Mouse (Mus musculus): ENCODE measurements around the gene Abca4.
A peak's percentile ranks its signal among the peaks of the same experiment; 100 is the strongest.

The Abca4 gene

DNA sequence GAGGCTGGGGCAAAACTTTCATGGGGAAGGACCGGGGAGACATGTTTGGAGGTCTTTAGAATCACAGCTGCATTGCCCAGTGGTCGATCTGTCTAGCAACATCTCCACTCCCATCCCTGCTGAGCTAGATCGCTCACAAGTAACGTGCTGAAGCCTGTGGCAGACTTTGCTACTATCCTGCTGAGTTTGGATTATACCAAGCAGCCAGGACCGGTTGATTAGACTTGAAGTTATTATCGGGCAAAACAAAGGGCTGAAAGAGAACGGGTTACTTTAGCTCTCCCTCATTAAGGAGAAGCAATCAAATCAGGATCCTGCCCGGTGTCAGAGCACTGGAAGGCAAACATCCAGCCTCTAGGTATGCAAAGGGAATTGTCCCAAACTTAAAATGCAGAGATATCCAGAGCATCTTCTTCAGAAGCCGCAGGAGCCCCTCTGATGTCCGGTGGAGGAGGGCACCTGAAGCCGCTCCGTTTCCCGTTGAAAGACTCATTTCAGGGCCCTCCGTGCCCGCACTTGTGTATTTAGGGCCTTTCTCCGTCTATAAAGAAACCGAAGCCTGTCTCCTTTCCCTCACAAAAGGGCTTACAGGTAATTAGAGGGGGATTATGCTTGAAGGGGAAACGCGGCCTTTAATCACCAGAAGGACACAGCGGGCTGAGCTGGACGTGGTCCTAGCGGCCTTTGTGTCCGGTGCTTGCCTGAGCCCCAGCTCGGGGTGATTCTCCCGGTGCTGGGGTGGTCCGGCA, at the start of gene Abca4:
Gene Abca4 (plus strand): TSS at position 645 of the 749 bp plus-strand sequence.
- peak; percentile 33 for DNase-seq

DNA sequence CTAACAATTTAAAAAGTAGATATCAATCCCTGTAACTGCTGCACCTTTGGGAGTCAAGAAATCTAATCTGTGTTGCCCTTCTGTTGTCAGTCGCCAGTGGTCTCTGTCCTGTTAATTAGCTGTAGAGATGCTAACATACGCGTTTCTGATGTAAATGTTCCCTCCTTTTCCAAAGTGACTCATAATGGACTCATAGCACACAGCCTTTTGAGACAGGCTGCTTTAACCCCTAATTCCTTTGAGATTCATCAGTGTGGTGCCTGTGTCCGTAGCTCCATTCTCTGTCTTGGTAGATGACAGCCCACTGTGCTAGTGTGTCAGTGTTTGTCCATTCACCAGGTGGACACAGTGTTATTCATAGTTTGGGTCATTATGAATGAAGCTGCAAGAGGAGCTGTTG, 49.1 kb upstream of the Abca4 start:
- DNase-seq: no peak

DNA sequence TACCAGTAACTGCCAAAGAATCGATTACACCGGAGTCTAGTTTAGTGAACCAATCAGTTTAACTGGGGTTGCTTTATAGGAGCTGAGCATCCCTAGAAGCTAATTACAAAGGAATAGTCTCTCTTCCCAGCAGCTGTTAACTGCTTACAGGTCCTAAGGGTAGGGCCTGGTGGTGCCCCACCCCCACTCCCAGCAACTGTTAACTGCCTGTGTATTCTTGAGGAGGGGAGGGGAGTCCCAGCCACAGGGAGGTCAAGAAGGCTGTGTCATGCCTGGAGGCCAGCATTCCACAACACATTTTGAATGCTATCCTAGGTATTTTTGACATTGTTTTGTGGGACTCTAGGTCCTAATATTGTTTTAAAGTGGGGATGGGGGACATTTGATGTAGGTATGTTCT, 44.3 kb upstream of the Abca4 start:
- DNase-seq: no peak

- peak; percentile 36 for DNase-seq
Measured at GRCm38 (mm10) chr3:122001568-122001967, 42.7 kb upstream of the Abca4 start.

- no peak for DNase-seq
Measured at GRCm38 (mm10) chr3:122009818-122010217, 34.4 kb upstream of the Abca4 start.

DNA sequence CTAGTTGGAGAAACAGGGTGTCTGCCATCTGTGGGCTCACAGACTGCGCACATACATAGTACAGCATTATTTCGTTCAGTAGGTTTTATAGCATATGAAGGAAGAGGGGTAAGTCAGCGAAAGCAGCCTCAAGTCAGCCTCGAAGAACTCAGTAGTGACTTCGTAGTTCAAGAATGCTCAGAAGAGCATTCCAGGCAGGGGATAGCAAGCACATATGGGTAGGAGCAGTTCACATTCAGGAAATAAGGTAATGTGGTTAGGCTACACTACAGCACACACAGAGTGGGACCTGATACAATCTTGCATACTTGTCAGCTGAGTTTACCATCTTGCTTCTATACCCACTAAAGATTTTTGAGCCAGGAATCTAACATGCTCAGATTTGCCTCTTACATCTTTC, 34.0 kb upstream of the Abca4 start:
- no peak for DNase-seq

GRCm38 (mm10) chr3:122012464-122012863, 31.8 kb upstream of the Abca4 start:
- DNase-seq: no peak

- DNase-seq: no peak
Measured at GRCm38 (mm10) chr3:122018421-122018820, 25.8 kb upstream of the Abca4 start.

- DNase-seq: no peak
Measured at GRCm38 (mm10) chr3:122019159-122019558, 25.1 kb upstream of the Abca4 start.

GRCm38 (mm10) chr3:122021029-122021652, 23.1 kb upstream of the Abca4 start:
- DNase-seq: no peak

GRCm38 (mm10) chr3:122022355-122022754, 21.9 kb upstream of the Abca4 start:
- DNase-seq: no peak

- peak; percentile 37 for DNase-seq
Measured at GRCm38 (mm10) chr3:122026676-122027075, 17.6 kb upstream of the Abca4 start.

DNA sequence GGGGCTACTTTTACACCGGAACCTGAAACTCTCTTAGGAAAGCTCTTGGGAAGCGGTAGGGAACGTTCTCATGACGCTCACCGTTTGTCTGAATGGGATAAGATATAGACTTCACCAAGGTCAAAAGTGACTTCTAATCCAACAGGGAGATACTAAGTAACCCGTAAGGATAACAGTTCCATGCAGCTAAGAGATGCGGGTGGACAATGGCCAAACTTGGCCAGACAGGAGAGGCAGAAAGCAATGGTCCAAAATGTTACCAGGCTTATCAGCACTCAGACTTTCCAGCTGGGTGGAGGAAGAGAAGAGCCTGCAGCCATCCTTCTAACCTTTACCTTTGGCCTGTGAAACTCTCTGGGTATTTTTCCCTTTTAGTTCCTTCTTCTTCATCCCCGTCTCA, 16.5 kb upstream of the Abca4 start:
- DNase-seq: no peak

GRCm38 (mm10) chr3:122033248-122033837, 10.9 kb upstream of the Abca4 start:
- DNase-seq: peak; percentile 57

DNA sequence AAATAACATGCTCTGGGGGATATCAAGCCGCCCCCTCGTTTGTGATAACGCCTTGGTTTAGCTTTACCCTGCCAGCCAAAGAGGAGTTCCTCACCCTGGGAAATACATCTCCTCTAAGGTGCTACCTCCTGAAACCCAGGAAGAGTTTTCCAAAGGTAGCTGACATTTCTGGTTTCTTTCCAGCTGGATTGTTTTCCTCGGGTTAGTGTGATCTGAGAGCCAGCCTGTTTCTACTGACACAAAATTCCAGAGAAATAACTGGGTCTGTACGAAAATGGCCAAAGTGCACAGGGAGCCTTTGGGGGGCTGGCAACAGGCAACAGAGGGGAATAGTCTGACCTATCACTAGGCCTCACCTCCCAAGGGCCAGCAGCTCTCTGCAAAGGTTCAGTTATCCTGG, 10.0 kb upstream of the Abca4 start:
- DNase-seq: no peak

- DNase-seq: no peak
Measured at GRCm38 (mm10) chr3:122035092-122035491, 9.2 kb upstream of the Abca4 start.

- no peak for DNase-seq
Measured at GRCm38 (mm10) chr3:122040522-122040921, 3.7 kb upstream of the Abca4 start.

DNA sequence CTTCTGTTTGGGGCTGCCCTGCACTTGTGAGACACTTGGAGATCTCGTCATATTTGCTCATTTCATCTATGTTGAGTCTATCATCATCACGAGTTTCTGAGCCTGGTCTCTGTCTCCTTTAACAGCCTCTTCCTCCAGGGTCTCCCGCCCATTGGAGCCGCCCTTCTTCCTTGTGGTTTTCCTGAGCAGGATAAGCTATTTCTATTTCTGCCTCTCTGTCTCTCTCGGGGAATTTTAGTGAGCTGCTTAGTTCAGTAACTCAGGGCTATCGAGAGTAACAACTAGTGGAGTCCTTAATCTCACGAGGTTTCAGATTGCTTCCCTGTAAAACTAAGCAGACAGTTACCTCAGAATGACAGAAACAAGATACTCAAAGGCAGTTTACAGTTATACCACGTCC, 1.1 kb upstream of the Abca4 start:
- no peak for DNase-seq

- DNase-seq: peak; percentile 77
Measured at GRCm38 (mm10) chr3:122046187-122046620, 2.0 kb downstream of the Abca4 start.

DNA sequence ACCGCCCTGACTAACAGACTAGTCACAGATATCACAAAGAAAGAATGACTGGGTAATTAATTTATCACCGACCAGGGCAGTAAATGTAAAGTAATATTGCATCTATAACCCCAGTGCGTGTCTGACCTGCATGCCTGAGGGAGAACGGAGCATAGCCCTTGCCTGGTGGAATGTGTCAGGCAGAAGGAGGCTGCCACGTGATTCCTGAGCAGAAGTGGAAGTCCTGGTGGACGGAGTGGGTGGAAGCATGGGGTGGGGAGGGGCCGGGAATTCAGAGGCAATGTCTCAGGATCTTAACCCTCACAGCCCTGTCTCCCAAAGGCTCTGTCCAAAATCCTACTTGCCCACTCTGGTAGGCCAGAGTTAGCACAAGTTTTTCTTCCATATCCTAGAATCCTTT, 3.2 kb downstream of the Abca4 start:
- DNase-seq: peak; percentile 77

DNA sequence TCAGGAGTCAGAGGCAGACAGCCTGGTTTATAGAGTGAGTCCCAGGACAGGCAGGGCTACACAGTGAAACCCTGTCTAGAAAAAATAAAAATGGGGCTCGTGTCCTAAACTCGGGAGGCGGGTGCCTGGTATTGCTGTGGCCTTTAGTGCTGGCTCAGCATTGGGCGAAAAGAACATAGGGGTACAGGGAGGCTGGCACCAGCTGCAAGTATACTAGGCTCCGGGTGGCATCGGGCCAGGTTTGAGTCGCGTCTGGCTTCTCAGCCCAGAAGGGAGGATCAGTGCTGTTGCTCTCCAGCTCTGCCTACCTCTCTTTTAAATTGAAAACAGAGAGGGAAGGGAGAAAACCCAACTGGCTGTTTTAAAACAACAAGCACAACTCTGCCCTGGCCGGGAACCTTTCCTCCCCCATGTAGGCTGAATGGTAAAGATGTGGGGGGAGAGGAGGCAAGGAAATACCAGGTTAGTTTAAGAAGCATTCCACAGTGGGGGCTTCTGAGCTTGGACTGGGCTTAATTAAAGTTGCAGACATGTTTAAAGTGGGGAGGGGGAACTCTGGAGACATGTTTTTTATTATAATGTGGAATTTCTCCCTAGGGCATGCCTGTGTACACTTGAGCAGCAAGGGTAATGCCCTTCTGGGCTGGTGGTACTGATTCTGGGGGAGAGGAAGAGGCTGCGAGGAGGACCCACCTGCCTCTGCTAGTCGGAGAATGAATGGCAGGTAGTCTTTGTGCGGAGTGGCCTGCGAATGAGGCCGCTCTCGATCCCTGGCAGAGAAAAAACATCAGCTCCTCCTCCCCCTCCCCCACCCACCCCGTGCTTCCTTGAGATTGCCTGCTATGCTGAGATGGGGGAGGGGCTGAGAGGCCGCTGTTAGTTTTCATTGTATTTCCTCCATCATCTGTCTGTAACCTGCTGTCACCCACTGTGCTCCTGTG, 3.9 kb downstream of the Abca4 start:
- peak; percentile 88 for DNase-seq

GRCm38 (mm10) chr3:122049158-122049557, 4.9 kb downstream of the Abca4 start:
- no peak for DNase-seq
